Mouse (Mus musculus) thymus, adult 2 months (tissue): ENCODE data around the gene St14. TPM values are rescaled to one million over a fixed set of nuclear protein-coding genes. Genes with fewer than 3 reads are reported as not detected.

ENCODE experiments used
- DNase-seq: peaks from one replicate; pipeline ENCODE4 v3.0.0; 2021
- H3K27ac ChIP-seq: fragments of 200-500 bp; 2 replicates; pipeline ENCODE4 v1.5.1; 2012; ENCODE audit warnings: low read length, control low read depth; ENCODE audit not compliant: control insufficient read depth, insufficient read depth
- H3K27me3 ChIP-seq: fragments of 200-500 bp; 2 replicates; pipeline ENCODE4 v1.6.1; 2012; ENCODE audit warnings: mild to moderate bottlenecking, low read length, moderate library complexity, mixed read lengths; ENCODE audit not compliant: control insufficient read depth, insufficient read depth
- H3K36me3 ChIP-seq: fragments of 200-500 bp; 2 replicates; pipeline ENCODE4 v1.6.1; 2012; ENCODE audit warnings: mild to moderate bottlenecking, low read length, moderate library complexity; ENCODE audit not compliant: control insufficient read depth, insufficient read depth
- H3K4me1 ChIP-seq: fragments of 200-500 bp; replicated peaks from 2 replicates; pipeline ENCODE4 v1.6.1; 2012; ENCODE audit warnings: low read length; ENCODE audit not compliant: control insufficient read depth, insufficient read depth
- H3K4me3 ChIP-seq: fragments of 200-500 bp; 2 replicates; pipeline ENCODE4 v1.5.1; 2012; ENCODE audit warnings: mild to moderate bottlenecking, low read length, control low read depth, moderate library complexity; ENCODE audit not compliant: control insufficient read depth, insufficient read depth
- CTCF ChIP-seq: fragments of 200-500 bp; IDR thresholded peaks from 2 replicates; pipeline ENCODE4 v1.5.1; 2012; ENCODE audit warnings: mild to moderate bottlenecking, control low read depth, low read length, moderate library complexity, borderline replicate concordance; ENCODE audit not compliant: control insufficient read depth, poor library complexity, insufficient read depth; ENCODE audit errors: extremely low read depth
- POLR2A ChIP-seq: fragments of 200-500 bp; IDR thresholded peaks from 2 replicates; pipeline ENCODE4 v1.6.1; 2012; ENCODE audit warnings: mild to moderate bottlenecking, low read length, control low read depth, moderate library complexity; ENCODE audit not compliant: control insufficient read depth, poor library complexity, insufficient read depth; ENCODE audit errors: extremely low read depth
- WGBS: fragments of 180-500 bp; shearing (Covaris S2); methylation state at CpG from one replicate; pipeline ENCODE4 v1.1.7; 2018; 5-methylcytosine and 5-hydroxymethylcytosine counted together
- polyA plus RNA-seq: library from polyadenylated mRNA; depleted of rRNA; stranded (reverse); fragments of >200 nt; gene quantifications from 2 replicates; pipeline ENCODE4 v1.2.3, GENCODE M21; 2012

Gene St14
- polyA plus RNA-seq, 1 experiment, result 15.8 TPM

GRCm38 (mm10) chr9:31148135-31148534 is 16.5 kb upstream of the St14 start:
- H3K36me3 ChIP-seq, result no peaks in the 10 kb centered on the region

GRCm38 (mm10) chr9:31145272-31145925 is 13.7 kb upstream of the St14 start:
- Histone ChIP-seq H3K36me3 (no peaks in the 10 kb centered on the region), H3K4me3 (no peak overlapping the region), H3K27ac (no peak overlapping the region), H3K4me1 (no peaks in the 10 kb centered on the region), H3K27me3 (no peaks in the 10 kb centered on the region)
- DNase-seq, result no peak
- 59% methylated on average over 7 of the region's 7 CpGs for WGBS
- TF ChIP-seq CTCF (no peak), POLR2A (no peak)

More at GRCm38 (mm10) chr9:31148135-31148534, 16.5 kb upstream of the St14 start:
- Histone ChIP-seq H3K4me3 (no peak overlapping the region), H3K4me1 (no peaks in the 10 kb centered on the region), H3K27ac (no peak overlapping the region), H3K27me3 (no peaks in the 10 kb centered on the region)
- no peak for TF ChIP-seq CTCF
- no peak for TF ChIP-seq POLR2A
- WGBS, result 95% methylated on average over 7 of the region's 7 CpGs
- no peak for DNase-seq

- no peaks in the 10 kb centered on the region for H3K27me3 ChIP-seq
- H3K36me3 ChIP-seq, result no peaks in the 10 kb centered on the region
- no peak overlapping the region for H3K27ac ChIP-seq
- DNase-seq, result no peak
- no peak overlapping the region for H3K4me3 ChIP-seq
- H3K4me1 ChIP-seq, result no peaks in the 10 kb centered on the region
- TF ChIP-seq CTCF (no peak), POLR2A (no peak)
- WGBS, result 94% methylated on average over 1 of the region's 1 CpGs
These were observed 11.3 kb upstream of the St14 start for GRCm38 (mm10) chr9:31142924-31143323.

GRCm38 (mm10) chr9:31133131-31133530 is 1.5 kb upstream of the St14 start:
- TF ChIP-seq CTCF (no peak), POLR2A (no peak)
- peaks cover 24% of the 10 kb centered on the region for H3K4me1 ChIP-seq
- no peak overlapping the region for H3K4me3 ChIP-seq
- WGBS, result 84% methylated on average over 5 of the region's 5 CpGs
- DNase-seq, result no peak
- no peak overlapping the region for H3K27ac ChIP-seq
- peaks cover 4% of the 10 kb centered on the region; the same call in 1 of the 2 replicates for H3K27me3 ChIP-seq
- H3K36me3 ChIP-seq, result no peaks in the 10 kb centered on the region

GRCm38 (mm10) chr9:31130357-31131204 is 1.1 kb downstream of the St14 start:
- H3K4me3 ChIP-seq, result peak overlapping the region; percentile 14
- no peaks in the 10 kb centered on the region for H3K36me3 ChIP-seq
- H3K27me3 ChIP-seq, result peaks cover 4% of the 10 kb centered on the region; the same call in 1 of the 2 replicates
- no peak overlapping the region for H3K27ac ChIP-seq
- TF ChIP-seq CTCF (no peak), POLR2A (no peak)
- WGBS, result 2% methylated on average over 26 of the region's 26 CpGs
- H3K4me1 ChIP-seq, result peaks cover 24% of the 10 kb centered on the region
- DNase-seq, result no peak

- no peak overlapping the region for H3K27ac ChIP-seq
- H3K4me3 ChIP-seq, result peak overlapping the region; percentile 14; the same call in 1 of the 2 replicates
- DNase-seq, result no peak
- TF ChIP-seq CTCF (no peak), POLR2A (no peak)
- H3K36me3 ChIP-seq, result no peaks in the 10 kb centered on the region
- H3K4me1 ChIP-seq, result peaks cover 24% of the 10 kb centered on the region
- WGBS, result 1% methylated on average over 8 of the region's 8 CpGs
- H3K27me3 ChIP-seq, result peaks cover 4% of the 10 kb centered on the region; the same call in 1 of the 2 replicates
These were observed 1.7 kb downstream of the St14 start for GRCm38 (mm10) chr9:31129956-31130355.
